Mouse (Mus musculus) kidney, adult 10 weeks (tissue): Measurements from ENCODE around the gene Ttc9. TPM values are rescaled to one million over a fixed set of nuclear protein-coding genes. Genes with fewer than 3 reads are reported as not detected.

Experiments
- polyA plus RNA-seq: library from polyadenylated mRNA; stranded (reverse); fragments of 350-450 nt; fragmentation: Illumina TruSeq; extraction: RNeasy Lipid Tissue Mini Kit (QIAGEN cat#74804); gene quantifications from one replicate; pipeline ENCODE4 v1.2.3, GENCODE M21; 2014; ENCODE audit warnings: low read depth, low replicate concordance

Ttc9 gene
- polyA plus RNA-seq = 0.40 TPM

DNA sequence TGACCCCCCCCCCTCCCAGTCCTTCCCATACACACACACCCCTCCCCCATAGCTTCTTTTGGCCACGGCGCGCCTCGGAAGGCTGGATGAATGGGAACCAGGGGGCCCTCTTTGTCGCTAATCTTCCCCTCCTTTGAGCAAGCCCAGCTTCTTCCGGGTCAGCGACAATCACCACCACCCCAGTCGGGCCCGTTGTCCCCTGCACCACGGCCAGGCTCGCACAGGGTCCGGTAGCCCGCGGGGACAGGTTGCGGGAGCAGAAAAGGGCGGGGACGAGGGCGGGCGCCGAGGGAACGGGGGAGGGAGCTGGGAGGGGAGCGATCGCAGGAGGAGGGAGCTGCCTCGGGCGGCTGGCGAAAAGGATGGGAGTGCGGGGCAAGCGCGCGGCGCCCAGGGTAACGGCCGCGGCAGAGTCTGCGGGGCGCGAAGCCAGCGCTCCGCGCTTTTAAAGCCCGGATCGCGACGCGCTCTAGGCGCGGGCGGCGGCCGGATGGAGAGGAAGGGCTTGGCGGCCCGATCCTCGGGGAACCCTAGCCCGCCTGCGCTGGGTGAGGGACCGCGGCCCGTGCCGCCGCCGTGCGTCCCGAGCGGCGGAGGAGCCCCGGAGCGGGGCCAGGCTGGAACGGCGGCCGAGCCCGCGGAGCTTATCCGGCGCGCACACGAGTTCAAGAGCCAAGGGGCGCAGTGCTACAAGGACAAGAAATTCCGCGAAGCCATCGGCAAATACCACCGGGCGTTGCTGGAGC lies at the start of gene Ttc9:
TSS of gene Ttc9 (plus strand) at position 335 of the 746 bp plus-strand sequence.

DNA sequence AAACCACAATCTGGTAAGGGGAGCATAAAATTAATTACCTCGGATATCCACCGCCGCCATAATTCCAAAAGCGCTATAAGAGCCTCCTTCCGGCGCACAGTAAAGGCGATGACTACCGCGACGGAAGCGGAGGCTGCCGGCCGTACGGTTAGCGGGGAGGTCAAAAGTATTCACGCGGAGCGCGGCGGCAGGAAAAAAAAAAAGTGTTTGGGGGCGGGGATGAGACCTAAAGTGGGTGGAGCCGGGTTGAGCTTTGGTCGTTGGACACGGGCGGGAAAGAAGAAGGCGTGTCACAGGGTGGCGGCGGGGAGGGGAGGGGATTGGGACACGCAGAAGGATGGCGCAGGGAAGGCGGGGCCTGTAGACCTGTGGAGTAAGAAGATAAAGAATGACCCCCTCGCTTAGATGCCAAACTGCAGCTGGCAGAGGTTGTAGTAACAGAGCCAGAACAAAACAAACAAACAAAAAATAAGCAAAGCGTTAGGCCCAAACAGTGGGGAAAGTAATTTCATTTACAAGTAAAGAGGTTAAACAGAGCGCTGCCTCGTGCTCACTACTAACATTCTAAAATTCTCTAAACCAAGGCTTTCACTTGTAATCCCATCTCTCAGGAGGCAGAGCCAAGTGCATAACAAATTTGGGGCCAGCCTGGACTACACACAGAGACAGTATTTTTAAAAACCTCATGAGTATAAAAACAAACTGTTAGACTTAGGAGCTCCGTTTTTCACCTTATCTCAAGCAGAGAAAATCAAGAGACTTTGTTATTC lies 36.0 kb upstream of the Ttc9 start, which contains the start of gene Med6:
TSS of gene Med6 (minus strand) at position 107 of the 770 bp plus-strand sequence.

Other genes with a start within 250 kb of the Ttc9 start
- 0.57 TPM for gene Adam4, start 209.3 kb upstream of the Ttc9 start, polyA plus RNA-seq
- gene Cox16, start 146.1 kb upstream of the Ttc9 start, polyA plus RNA-seq = 342 TPM
- gene Gm20498, start 98.3 kb upstream of the Ttc9 start, polyA plus RNA-seq = 7.2 TPM
- gene Synj2bp, start 98.3 kb upstream of the Ttc9 start, polyA plus RNA-seq = 154 TPM
- not detected for gene Adam21, start 62.8 kb upstream of the Ttc9 start, polyA plus RNA-seq
- gene Med6, start 36.2 kb upstream of the Ttc9 start, polyA plus RNA-seq = 72.4 TPM
- gene Map3k9, start 149.9 kb downstream of the Ttc9 start, polyA plus RNA-seq = 0.49 TPM
- gene Pcnx, start 228.8 kb downstream of the Ttc9 start, polyA plus RNA-seq = 10.6 TPM